12 mouse cellular contexts compared by ENCODE assay signal in genomic region chr17:45913671-45914070, GRCm38 (mm10).
"Had no signal": no experiment of that assay in that cellular context is flagged by ENCODE, and none has a peak within 500 bp of the region (broad histone marks: within the 10 kb centered on the region; RNA-seq: fewer than 3 reads in every experiment).

No protein-coding gene starts in this region.

- DNase-seq: retina, postnatal 1 day; right cerebral cortex, adult 18-20 months; right cerebral cortex, postnatal 14 days; right cerebral cortex, postnatal 25 days; right cerebral cortex, postnatal 4 days; spleen, adult 18-20 months; thymus, adult 18-20 months; thymus, adult 2 months; thymus, postnatal 14 days; thymus, postnatal 25 days; thymus, postnatal 36 days; thymus, postnatal 4 days had no signal
